Mouse (Mus musculus) gonadal fat pad, adult 2 months (tissue): Measurements from ENCODE around the gene Ankmy1. TPM values are rescaled to one million over a fixed set of nuclear protein-coding genes. Genes with fewer than 3 reads are reported as not detected.

Experiments
- DNase-seq: peaks from one replicate; pipeline ENCODE4 v3.0.0-alpha.2; 2012; ENCODE audit warnings: low read depth
- polyA plus RNA-seq: library from polyadenylated mRNA; depleted of rRNA; stranded (reverse); fragments of >200 nt; gene quantifications from 2 replicates; pipeline ENCODE4 v1.2.3, GENCODE M21; 2012; rRNA removed

Gene Ankmy1
- polyA plus RNA-seq, 1 experiment, result 1.2 TPM

GRCm38 (mm10) chr1:92830626-92831187, 72.0 kb downstream of the Ankmy1 start:
- DNase-seq, result no peak

GRCm38 (mm10) chr1:92815756-92816294, 86.9 kb downstream of the Ankmy1 start:
- DNase-seq, result no peak

GRCm38 (mm10) chr1:92815100-92815499, 87.6 kb downstream of the Ankmy1 start:
- no peak for DNase-seq

GRCm38 (mm10) chr1:92814319-92814718, 88.4 kb downstream of the Ankmy1 start:
- DNase-seq, result no peak

Other genes starting within 250 kb of the Ankmy1 start
- gene Gpc1, start 71.3 kb downstream of the Ankmy1 start, polyA plus RNA-seq, result 49.0 and 74.4 TPM in 2 replicates
- gene Dusp28, start 4.1 kb upstream of the Ankmy1 start, polyA plus RNA-seq, result 53.3 and 72.9 TPM in 2 replicates
- 109 and 146 TPM in 2 replicates for gene Rnpepl1, start 7.9 kb upstream of the Ankmy1 start, polyA plus RNA-seq
- 69.2 and 75.1 TPM in 2 replicates for gene Capn10, start 31.5 kb upstream of the Ankmy1 start, polyA plus RNA-seq
- gene Gpr35, start 48.0 kb upstream of the Ankmy1 start, polyA plus RNA-seq, result 1.7 and 2.3 TPM in 2 replicates
- not detected in 2 replicates for gene Aqp12, start 103.4 kb upstream of the Ankmy1 start, polyA plus RNA-seq
- gene Kif1a, start 199.0 kb upstream of the Ankmy1 start, polyA plus RNA-seq, result 1.6 and 2.1 TPM in 2 replicates
- 0.22 TPM in 1 of 2 replicates, not detected in the other for gene Agxt, start 232.3 kb upstream of the Ankmy1 start, polyA plus RNA-seq